Mouse (Mus musculus): Measurements from ENCODE around the gene Fam207a. TPM values are rescaled to one million over a fixed set of nuclear protein-coding genes. Genes with fewer than 3 reads are reported as not detected.

The Fam207a gene
- polyA plus RNA-seq, 1 experiment from 2014 or later = 48.0 TPM

GRCm38 (mm10) chr10:77543226-77543625, 27.6 kb upstream of the Fam207a start:
- H3K4me1 ChIP-seq = no peaks in the 10 kb centered on the region
- ATAC-seq (replicated peaks) = no peak
- H3K4me2 ChIP-seq = no peak overlapping the region
- WGBS = 37% methylated on average over 7 of the region's 7 CpGs
- H3K36me3 ChIP-seq (replicated peaks) = no peaks in the 10 kb centered on the region
- H3K4me3 ChIP-seq = no peak overlapping the region
- no peaks in the 10 kb centered on the region for H3K9me3 ChIP-seq
- H3K27me3 ChIP-seq (replicated peaks) = no peaks in the 10 kb centered on the region
- no peak overlapping the region for H3K9ac ChIP-seq
- H3K27ac ChIP-seq = no peak overlapping the region

- no peak for ATAC-seq (replicated peaks)
- Histone ChIP-seq H3K4me1 (no peaks in the 10 kb centered on the region), H3K27ac (no peak overlapping the region), H3K9me3 (no peaks in the 10 kb centered on the region), H3K4me3 (no peak overlapping the region), H3K27me3 (replicated peaks) (no peaks in the 10 kb centered on the region), H3K9ac (no peak overlapping the region), H3K36me3 (replicated peaks) (no peaks in the 10 kb centered on the region), H3K4me2 (no peak overlapping the region)
- WGBS = 80% methylated on average over 10 of the region's 10 CpGs
Observed at GRCm38 (mm10) chr10:77541864-77542666, 26.5 kb upstream of the Fam207a start.

- H3K9ac ChIP-seq = no peak overlapping the region
- WGBS = 87% methylated on average over 4 of the region's 4 CpGs
- H3K27ac ChIP-seq = no peak overlapping the region
- ATAC-seq (replicated peaks) = no peak
- H3K4me1 ChIP-seq = no peaks in the 10 kb centered on the region
- no peak overlapping the region for H3K4me2 ChIP-seq
- no peaks in the 10 kb centered on the region for H3K9me3 ChIP-seq
- H3K27me3 ChIP-seq (replicated peaks) = no peaks in the 10 kb centered on the region
- no peaks in the 10 kb centered on the region for H3K36me3 ChIP-seq (replicated peaks)
- H3K4me3 ChIP-seq = no peak overlapping the region
Observed at GRCm38 (mm10) chr10:77540576-77541102, 25.1 kb upstream of the Fam207a start.

GRCm38 (mm10) chr10:77539320-77539945, 23.8 kb upstream of the Fam207a start:
- no peak for ATAC-seq (replicated peaks)
- WGBS = 77% methylated on average over 7 of the region's 7 CpGs

GRCm38 (mm10) chr10:77537215-77538209, 21.9 kb upstream of the Fam207a start:
- H3K4me1 ChIP-seq = no peaks in the 10 kb centered on the region
- no peak for ATAC-seq (replicated peaks)
- no peak overlapping the region for H3K4me2 ChIP-seq
- no peak overlapping the region for H3K4me3 ChIP-seq
- WGBS = 86% methylated on average over 11 of the region's 11 CpGs
- H3K9me3 ChIP-seq = no peaks in the 10 kb centered on the region
- H3K27me3 ChIP-seq (replicated peaks) = no peaks in the 10 kb centered on the region
- H3K36me3 ChIP-seq (replicated peaks) = no peaks in the 10 kb centered on the region
- H3K27ac ChIP-seq = no peak overlapping the region
- no peak overlapping the region for H3K9ac ChIP-seq

More at GRCm38 (mm10) chr10:77539320-77539945, 23.8 kb upstream of the Fam207a start:
- Histone ChIP-seq H3K9ac (no peak overlapping the region), H3K36me3 (replicated peaks) (no peaks in the 10 kb centered on the region), H3K9me3 (no peaks in the 10 kb centered on the region), H3K27ac (no peak overlapping the region), H3K4me1 (no peaks in the 10 kb centered on the region), H3K4me2 (no peak overlapping the region), H3K4me3 (no peak overlapping the region), H3K27me3 (replicated peaks) (no peaks in the 10 kb centered on the region)

- Histone ChIP-seq H3K9ac (no peak overlapping the region), H3K4me1 (no peaks in the 10 kb centered on the region), H3K27me3 (replicated peaks) (no peaks in the 10 kb centered on the region), H3K4me2 (no peak overlapping the region), H3K4me3 (no peak overlapping the region), H3K27ac (no peak overlapping the region), H3K9me3 (no peaks in the 10 kb centered on the region), H3K36me3 (replicated peaks) (no peaks in the 10 kb centered on the region)
- 84% methylated on average over 8 of the region's 8 CpGs for WGBS
- ATAC-seq (replicated peaks) = no peak
Observed at GRCm38 (mm10) chr10:77536727-77537126, 21.1 kb upstream of the Fam207a start.

- H3K9me3 ChIP-seq = no peaks in the 10 kb centered on the region
- no peak overlapping the region for H3K27ac ChIP-seq
- ATAC-seq (replicated peaks) = no peak
- H3K4me2 ChIP-seq = no peak overlapping the region
- 81% methylated on average over 1 of the region's 1 CpGs for WGBS
- H3K36me3 ChIP-seq (replicated peaks) = no peaks in the 10 kb centered on the region
- no peaks in the 10 kb centered on the region for H3K27me3 ChIP-seq (replicated peaks)
- H3K4me3 ChIP-seq = no peak overlapping the region
- no peaks in the 10 kb centered on the region for H3K4me1 ChIP-seq
- no peak overlapping the region for H3K9ac ChIP-seq
Observed at GRCm38 (mm10) chr10:77532020-77532413, 16.4 kb upstream of the Fam207a start.

- ATAC-seq (replicated peaks) = no peak
- Histone ChIP-seq H3K9me3 (no peaks in the 10 kb centered on the region), H3K9ac (no peak overlapping the region), H3K27ac (no peak overlapping the region), H3K27me3 (replicated peaks) (no peaks in the 10 kb centered on the region), H3K4me2 (no peak overlapping the region), H3K4me3 (no peak overlapping the region), H3K36me3 (replicated peaks) (no peaks in the 10 kb centered on the region), H3K4me1 (no peaks in the 10 kb centered on the region)
- 87% methylated on average over 6 of the region's 6 CpGs for WGBS
Observed at GRCm38 (mm10) chr10:77531026-77532019, 15.7 kb upstream of the Fam207a start.

GRCm38 (mm10) chr10:77530140-77530539, 14.6 kb upstream of the Fam207a start, which contains the start of gene Itgb2:
Gene Itgb2 (plus strand): TSS chr10:77530252.
- no peaks in the 10 kb centered on the region for H3K9me3 ChIP-seq
- 75% methylated on average over 9 of the region's 9 CpGs for WGBS
- no peak within 1 kb of the TSS for H3K4me3 ChIP-seq
- H3K4me1 ChIP-seq = no peaks in the 10 kb centered on the region
- H3K27ac ChIP-seq = no peak within 1 kb of the TSS
- no peaks in the 10 kb centered on the region for H3K27me3 ChIP-seq (replicated peaks)
- H3K9ac ChIP-seq = no peak within 1 kb of the TSS
- H3K36me3 ChIP-seq (replicated peaks) = no peaks in the 10 kb centered on the region
- H3K4me2 ChIP-seq = no peak within 1 kb of the TSS
- ATAC-seq (replicated peaks) = no peak

- no peak for ATAC-seq (replicated peaks)
- no peaks in the 10 kb centered on the region for H3K9me3 ChIP-seq
- H3K9ac ChIP-seq = no peak overlapping the region
- WGBS = 90% methylated on average over 6 of the region's 6 CpGs
- no peak overlapping the region for H3K27ac ChIP-seq
- no peaks in the 10 kb centered on the region for H3K36me3 ChIP-seq (replicated peaks)
- no peak overlapping the region for H3K4me3 ChIP-seq
- no peaks in the 10 kb centered on the region for H3K27me3 ChIP-seq (replicated peaks)
- H3K4me2 ChIP-seq = no peak overlapping the region
- no peaks in the 10 kb centered on the region for H3K4me1 ChIP-seq
Observed at GRCm38 (mm10) chr10:77528634-77529033, 13.0 kb upstream of the Fam207a start.

GRCm38 (mm10) chr10:77526488-77526887, 10.9 kb upstream of the Fam207a start:
- Histone ChIP-seq H3K27me3 (replicated peaks) (no peaks in the 10 kb centered on the region), H3K4me1 (no peaks in the 10 kb centered on the region; the same call in 1 of the 2 replicates), H3K4me2 (no peak overlapping the region), H3K27ac (no peak overlapping the region), H3K9ac (no peak overlapping the region), H3K9me3 (no peaks in the 10 kb centered on the region), H3K36me3 (replicated peaks) (no peaks in the 10 kb centered on the region), H3K4me3 (no peak overlapping the region)
- 79% methylated on average over 2 of the region's 2 CpGs for WGBS
- no peak for ATAC-seq (replicated peaks)
